Mouse (Mus musculus) ES-E14 (cell line): ENCODE results near the gene Birc2. TPM values are rescaled to one million over a fixed set of nuclear protein-coding genes. Genes with fewer than 3 reads are reported as not detected.

Experiments used
- DNase-seq: peaks from one replicate; pipeline ENCODE4 v3.0.0-alpha.2; 2013; ENCODE audit warnings: low read depth, low spot score
- H3K27ac ChIP-seq: 2 replicates; pipeline ENCODE4 v1.5.1; 2012; ENCODE audit warnings: low read depth, mild to moderate bottlenecking, low read length, moderate library complexity, mixed read lengths; ENCODE audit not compliant: poor library complexity, insufficient read depth, severe bottlenecking
- H3K36me3 ChIP-seq: 2 replicates; pipeline ENCODE4 v1.6.1; 2012; ENCODE audit warnings: mild to moderate bottlenecking, low read length, moderate library complexity, mixed read lengths; ENCODE audit not compliant: control insufficient read depth, poor library complexity, insufficient read depth, severe bottlenecking
- H3K4me1 ChIP-seq, 2 experiments: fragments of 150-350 bp in 1 of 2; sonication (generic) in 1 of 2; 2 replicates each; pipeline ENCODE4 v1.6.1; 2012; ENCODE audit warnings: low read length in 2 of 2, mild to moderate bottlenecking in 1 of 2, mixed read lengths in 1 of 2; ENCODE audit not compliant: control insufficient read depth in 2 of 2, insufficient read depth in 2 of 2, poor library complexity in 1 of 2
- H3K4me3 ChIP-seq, 2 experiments: fragments of 150-350 bp in 1 of 2; sonication (generic) in 1 of 2; 2 replicates each; pipeline ENCODE4 v1.5.1; 2012; ENCODE audit warnings: low read length in 2 of 2, low read depth in 1 of 2, mild to moderate bottlenecking in 1 of 2, mixed read lengths in 1 of 2; ENCODE audit not compliant: insufficient read depth in 1 of 2, poor library complexity in 1 of 2, severe bottlenecking in 1 of 2
- H3K9ac ChIP-seq: 2 replicates; pipeline ENCODE4 v1.6.1; 2012; ENCODE audit warnings: low read depth, mild to moderate bottlenecking, low read length, mixed read lengths; ENCODE audit not compliant: poor library complexity, insufficient read depth, severe bottlenecking
- H3K9me3 ChIP-seq: fragments of 150-350 bp; sonication (generic); 2 replicates; pipeline ENCODE4 v1.6.1; 2012; ENCODE audit warnings: low read depth, mild to moderate bottlenecking, low read length; ENCODE audit not compliant: control insufficient read depth, insufficient read depth
- CHD2 ChIP-seq: IDR thresholded peaks from 2 replicates; pipeline ENCODE4 v1.6.1; 2014; ENCODE audit warnings: mild to moderate bottlenecking, low read depth, low read length, inconsistent platforms
- HCFC1 ChIP-seq: IDR thresholded peaks from 2 replicates; pipeline ENCODE4 v1.6.1; 2012; ENCODE audit warnings: low read length, inconsistent platforms, borderline replicate concordance; ENCODE audit not compliant: insufficient read depth
- MAFK ChIP-seq: IDR thresholded peaks from 2 replicates; pipeline ENCODE4 v1.6.1; 2014; ENCODE audit warnings: mild to moderate bottlenecking, low read depth, low read length, inconsistent platforms; ENCODE audit not compliant: insufficient read depth
- ZC3H11A ChIP-seq: IDR thresholded peaks from 2 replicates; pipeline ENCODE4 v1.6.1; 2012; ENCODE audit warnings: low read depth, mild to moderate bottlenecking, inconsistent platforms, low read length, borderline replicate concordance
- ZNF384 ChIP-seq: IDR thresholded peaks from 2 replicates; pipeline ENCODE4 v1.6.1; 2012; ENCODE audit warnings: low read depth, low read length, inconsistent platforms
- in situ Hi-C, 2 experiments: fragments of 600-800 bp; cut with MboI; formaldehyde crosslinking; loops; one replicate each; pipeline ENCODE4 v1.15.1; 2025; ENCODE audit warnings: low sequenced_read_pairs in 2 of 2, inconsistent platforms in 1 of 2; ENCODE audit not compliant: unreplicated experiment in 2 of 2
- total RNA-seq: library from RNA; depleted of rRNA; stranded (reverse); fragments of 300-350 nt; gene quantifications from 2 replicates; pipeline ENCODE4 v1.2.3, GENCODE M21; 2012

Birc2 gene
- total RNA-seq, 1 experiment: 30.5 TPM

- H3K36me3 ChIP-seq: peaks cover 14% of the 10 kb centered on the region
- in situ Hi-C loops: no loop called here
Observed at GRCm38 (mm10) chr9:7788411-7788810, 48.5 kb downstream of the Birc2 start.

DNA sequence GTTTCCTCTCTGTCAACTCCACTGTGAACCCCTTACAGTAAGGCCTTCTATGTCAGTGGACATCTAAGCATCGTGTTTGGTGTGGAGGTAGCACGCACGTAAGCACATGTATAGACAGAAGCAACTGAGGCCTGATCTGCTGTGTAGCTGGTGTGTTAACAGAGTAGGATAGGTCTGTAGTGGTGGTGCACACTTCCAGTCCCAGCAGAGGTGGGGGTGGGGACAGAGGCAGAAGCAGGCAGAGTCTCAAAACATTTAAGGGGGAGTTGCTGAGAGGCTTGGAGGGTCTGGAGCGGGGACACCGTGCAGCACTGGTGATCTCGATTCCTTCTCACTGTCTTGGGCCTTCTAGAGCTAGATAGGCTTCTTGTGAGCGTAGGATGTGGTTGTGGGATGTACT lies 50.8 kb downstream of the Birc2 start:
- Histone ChIP-seq H3K36me3 (peaks cover 11% of the 10 kb centered on the region), H3K27ac (no peak overlapping the region), H3K4me1 (peaks cover 0 to 4% of the 10 kb centered on the region in 2 experiments; a peak in 1 of 4 replicates), H3K9ac (no peak overlapping the region), H3K4me3 (no peak overlapping the region), H3K9me3 (no peaks in the 10 kb centered on the region)
- no peak for TF ChIP-seq ZC3H11A
- no peak for DNase-seq
- in situ Hi-C loops: no loop called here

More at GRCm38 (mm10) chr9:7788411-7788810, 48.5 kb downstream of the Birc2 start:
- Histone ChIP-seq H3K9ac (no peak overlapping the region), H3K9me3 (no peaks in the 10 kb centered on the region), H3K27ac (no peak overlapping the region), H3K4me3 (no peak overlapping the region), H3K4me1 (peaks cover 0 to 4% of the 10 kb centered on the region in 2 experiments; a peak in 1 of 4 replicates)
- DNase-seq: no peak
- TF ChIP-seq MAFK (no peak), CHD2 (no peak), ZC3H11A (no peak), HCFC1 (no peak), ZNF384 (no peak)

GRCm38 (mm10) chr9:7785396-7785795 lies 51.5 kb downstream of the Birc2 start:
- no peak for DNase-seq
- Histone ChIP-seq H3K36me3 (peaks cover 9% of the 10 kb centered on the region; the same call in 1 of the 2 replicates), H3K9me3 (no peaks in the 10 kb centered on the region), H3K27ac (no peak overlapping the region), H3K4me1 (peaks cover 0 to 4% of the 10 kb centered on the region in 2 experiments; a peak in 1 of 4 replicates), H3K9ac (no peak overlapping the region), H3K4me3 (no peak overlapping the region)
- in situ Hi-C loops: no loop called here
- TF ChIP-seq MAFK (no peak), HCFC1 (no peak), ZNF384 (no peak), CHD2 (no peak), ZC3H11A (no peak)

GRCm38 (mm10) chr9:7784615-7785012 lies 52.2 kb downstream of the Birc2 start:
- Histone ChIP-seq H3K9me3 (no peaks in the 10 kb centered on the region), H3K9ac (no peak overlapping the region), H3K4me3 (no peak overlapping the region), H3K27ac (no peak overlapping the region), H3K4me1 (peaks cover 0 to 4% of the 10 kb centered on the region in 2 experiments; a peak in 1 of 4 replicates), H3K36me3 (peaks cover 10% of the 10 kb centered on the region; the same call in 1 of the 2 replicates)
- in situ Hi-C loops: no loop called here
- TF ChIP-seq ZC3H11A: no peak
- TF ChIP-seq HCFC1: no peak
- no peak for TF ChIP-seq CHD2
- no peak for TF ChIP-seq ZNF384
- no peak for TF ChIP-seq MAFK
- DNase-seq: no peak
